Mouse (Mus musculus): ENCODE measurements at regions not wholly inside any gene's neighbourhood (a gene's known extent, or its start where the extent isn't known, plus 50 kb on each side); places are given as distances from the start of the nearest gene placed in this dataset.
A peak's percentile ranks its signal among the peaks of the same experiment; 100 is the strongest.

GRCm38 (mm10) chr11:18821384-18821783 is 197.4 kb downstream of the Meis1 start:
- DNase-seq = no peak
- TF ChIP-seq CTCF (IDR thresholded peaks at IDR 0.05) = peak; percentile 53

GRCm38 (mm10) chr11:18814110-18814509 is 204.7 kb downstream of the Meis1 start:
- DNase-seq = no peak
- intact Hi-C loops (cut with DNase I) = no loop called here
- TF ChIP-seq CTCF (IDR thresholded peaks at IDR 0.05) = no peak
- H3K27ac ChIP-seq = no peak overlapping the region
- no peak overlapping the region for H3K4me3 ChIP-seq

More at GRCm38 (mm10) chr11:18821384-18821783, 197.4 kb downstream of the Meis1 start:
- intact Hi-C loops (cut with DNase I) = no loop called here
- Histone ChIP-seq H3K4me3 (no peak overlapping the region), H3K27ac (no peak overlapping the region)

- no peak for DNase-seq
- TF ChIP-seq CTCF (IDR thresholded peaks at IDR 0.05) = no peak
- intact Hi-C loops (cut with DNase I) = no loop called here
- no peak overlapping the region for H3K27ac ChIP-seq
- H3K4me3 ChIP-seq = no peak overlapping the region
Measured at GRCm38 (mm10) chr11:18767479-18767878, 251.3 kb downstream of the Meis1 start.

GRCm38 (mm10) chr11:18766458-18767016 is 252.2 kb downstream of the Meis1 start:
- TF ChIP-seq CTCF (IDR thresholded peaks at IDR 0.05) = no peak
- intact Hi-C loops (cut with DNase I) = no loop called here
- Histone ChIP-seq H3K4me3 (no peak overlapping the region), H3K27ac (no peak overlapping the region)
- no peak for DNase-seq

GRCm38 (mm10) chr11:18758591-18759074 is 260.2 kb downstream of the Meis1 start:
- Histone ChIP-seq H3K27ac (no peak overlapping the region), H3K4me3 (no peak overlapping the region)
- no peak for DNase-seq
- no peak for TF ChIP-seq CTCF (IDR thresholded peaks at IDR 0.05)
- intact Hi-C loops (cut with DNase I) = no loop called here

GRCm38 (mm10) chr11:18756576-18756975 is 262.2 kb downstream of the Meis1 start:
- intact Hi-C loops (cut with DNase I) = no loop called here
- DNase-seq = no peak
- no peak overlapping the region for H3K4me3 ChIP-seq
- no peak overlapping the region for H3K27ac ChIP-seq
- no peak for TF ChIP-seq CTCF (IDR thresholded peaks at IDR 0.05)

- DNase-seq = no peak
- H3K4me3 ChIP-seq = no peak overlapping the region
- H3K27ac ChIP-seq = no peak overlapping the region
- TF ChIP-seq CTCF (IDR thresholded peaks at IDR 0.05) = no peak
- intact Hi-C loops (cut with DNase I) = no loop called here
Measured at GRCm38 (mm10) chr11:18754732-18755525, 263.9 kb downstream of the Meis1 start.

- Histone ChIP-seq H3K27ac (no peak overlapping the region), H3K4me3 (no peak overlapping the region)
- TF ChIP-seq CTCF (IDR thresholded peaks at IDR 0.05) = no peak
- intact Hi-C loops (cut with DNase I) = no loop called here
- no peak for DNase-seq
Measured at GRCm38 (mm10) chr11:18753856-18754255, 264.9 kb downstream of the Meis1 start.

GRCm38 (mm10) chr11:18753246-18753645 is 265.5 kb downstream of the Meis1 start:
- Histone ChIP-seq H3K27ac (no peak overlapping the region), H3K4me3 (no peak overlapping the region)
- intact Hi-C loops (cut with DNase I) = no loop called here
- no peak for TF ChIP-seq CTCF (IDR thresholded peaks at IDR 0.05)
- DNase-seq = no peak

GRCm38 (mm10) chr11:18752512-18752911 is 266.3 kb downstream of the Meis1 start:
- intact Hi-C loops (cut with DNase I) = no loop called here
- TF ChIP-seq CTCF (IDR thresholded peaks at IDR 0.05) = no peak
- H3K4me3 ChIP-seq = no peak overlapping the region
- DNase-seq = no peak
- no peak overlapping the region for H3K27ac ChIP-seq

- no peak overlapping the region for H3K27ac ChIP-seq
- no peak overlapping the region for H3K4me3 ChIP-seq
- no peak for TF ChIP-seq CTCF (IDR thresholded peaks at IDR 0.05)
- intact Hi-C loops (cut with DNase I) = no loop called here
- no peak for DNase-seq
Measured at GRCm38 (mm10) chr11:18750911-18751841, 267.6 kb downstream of the Meis1 start.

- no peak for DNase-seq
- no peak overlapping the region for H3K27ac ChIP-seq
- intact Hi-C loops (cut with DNase I) = no loop called here
- no peak overlapping the region for H3K4me3 ChIP-seq
- no peak for TF ChIP-seq CTCF (IDR thresholded peaks at IDR 0.05)
Measured at GRCm38 (mm10) chr11:18750080-18750375, 268.8 kb downstream of the Meis1 start.
